Comparison of ENCODE assay signal across 11 mouse cellular contexts in genomic region chr11:102334973-102335700, GRCm38 (mm10). TPM values are rescaled to one million over a fixed set of nuclear protein-coding genes. Genes with fewer than 3 reads are reported as not detected.
DNase-seq lines count a peak whose midpoint lies in the region; ATAC-seq and TF ChIP-seq lines count a peak whose summit lies in the region.
"Had no signal": no experiment of that assay in that cellular context is flagged by ENCODE, and none has a peak within 500 bp of the region (broad histone marks: within the 10 kb centered on the region; RNA-seq: fewer than 3 reads in every experiment).

No protein-coding gene starts in this region.

- no peak overlapping the region for H3K4me2 ChIP-seq in neural tube, embryonic 13.5 days
- H3K4me2 ChIP-seq in kidney, embryonic 15.5 days = no peak overlapping the region
- no peak overlapping the region for H3K4me2 ChIP-seq in stomach, embryonic 15.5 days
- H3K4me2 ChIP-seq: embryonic facial prominence, embryonic 15.5 days; liver, embryonic 15.5 days had no signal

- peak; percentile 27 for DNase-seq in cerebellum, adult 11-12 months
- DNase-seq in neural tube, embryonic 10.5 days (ENCODE audit: extremely low spot score, low spot score) = no peak
- DNase-seq in layer of hippocampus, postnatal 25 days (ENCODE audit: extremely low spot score in 1 of 2, low spot score in 1 of 2) = no peak
- DNase-seq in left cerebral cortex, adult 2 months (ENCODE audit: extremely low spot score in 1 of 2, low spot score in 2 of 2) = no peak

- H3K4me3 ChIP-seq in neural tube, embryonic 13.5 days = no peak overlapping the region
- H3K4me3 ChIP-seq in kidney, embryonic 15.5 days (replicated peaks) = no peak overlapping the region
- H3K4me3 ChIP-seq in stomach, embryonic 15.5 days (replicated peaks) = no peak overlapping the region
- no peak overlapping the region for H3K4me3 ChIP-seq in left cerebral cortex, adult 2 months
- H3K4me3 ChIP-seq: embryonic facial prominence, embryonic 15.5 days; liver, embryonic 15.5 days had no signal

- 0 out of 2 replicates have a peak overlapping the region, but pooled peaks have one; percentile 38 for H3K27ac ChIP-seq in neural tube, embryonic 13.5 days (replicated peaks)
- 0 out of 2 replicates have a peak overlapping the region, but pooled peaks have one; percentile 24 for H3K27ac ChIP-seq in kidney, embryonic 15.5 days
- H3K27ac ChIP-seq in stomach, embryonic 15.5 days = 0 out of 2 replicates have a peak overlapping the region, but pooled peaks have one; percentile 31
- H3K27ac ChIP-seq in left cerebral cortex, adult 2 months = no peak overlapping the region
- H3K27ac ChIP-seq: embryonic facial prominence, embryonic 15.5 days; liver, embryonic 15.5 days had no signal

- no peaks in the 10 kb centered on the region for H3K27me3 ChIP-seq in neural tube, embryonic 13.5 days
- 0 out of 2 replicates have a peak, but pooled peaks cover 5% of the 10 kb centered on the region for H3K27me3 ChIP-seq in kidney, embryonic 15.5 days
- no peaks in the 10 kb centered on the region for H3K27me3 ChIP-seq in stomach, embryonic 15.5 days (replicated peaks)
- H3K27me3 ChIP-seq: embryonic facial prominence, embryonic 15.5 days had no signal

- intact Hi-C loops in left cerebral cortex, adult 2 months (cut with DNase I) = no loop called here

- ATAC-seq in cerebellum, adult (ENCODE audit: insufficient number of reproducible peaks, low FRiP score, low TSS enrichment) = no peak
- no peak for ATAC-seq in neural tube, embryonic 13.5 days (ENCODE audit: low read depth)
- ATAC-seq in kidney, embryonic 15.5 days (replicated peaks; ENCODE audit: low FRiP score) = no peak
- no peak for ATAC-seq in stomach, embryonic 15.5 days (ENCODE audit: insufficient read depth, low FRiP score, low read depth)

- no peak for TF ChIP-seq CTCF in left cerebral cortex, adult 2 months (IDR thresholded peaks at IDR 0.05)

- H3K4me1 ChIP-seq in neural tube, embryonic 13.5 days (replicated peaks) = peaks cover 7% of the 10 kb centered on the region
- no peaks in the 10 kb centered on the region for H3K4me1 ChIP-seq in kidney, embryonic 15.5 days
- H3K4me1 ChIP-seq in stomach, embryonic 15.5 days = peaks cover 7% of the 10 kb centered on the region; the same call in 1 of the 2 replicates
- H3K4me1 ChIP-seq: liver, embryonic 15.5 days had no signal

- H3K9ac ChIP-seq in neural tube, embryonic 13.5 days = no peak overlapping the region
- no peak overlapping the region for H3K9ac ChIP-seq in kidney, embryonic 15.5 days
- no peak overlapping the region for H3K9ac ChIP-seq in stomach, embryonic 15.5 days
- H3K9ac ChIP-seq: embryonic facial prominence, embryonic 15.5 days; liver, embryonic 15.5 days had no signal

- 36% methylated on average over 9 of the region's 9 CpGs for WGBS in neural tube, embryonic 13.5 days
- 33% methylated on average over 9 of the region's 9 CpGs for WGBS in kidney, embryonic 15.5 days
- WGBS in stomach, embryonic 15.5 days = 32% methylated on average over 9 of the region's 9 CpGs

- H3K36me3 ChIP-seq in neural tube, embryonic 13.5 days = no peaks in the 10 kb centered on the region
- H3K36me3 ChIP-seq in kidney, embryonic 15.5 days = no peaks in the 10 kb centered on the region
- H3K36me3 ChIP-seq in stomach, embryonic 15.5 days = no peaks in the 10 kb centered on the region
- H3K36me3 ChIP-seq: embryonic facial prominence, embryonic 15.5 days; liver, embryonic 15.5 days had no signal

- no peaks in the 10 kb centered on the region for H3K9me3 ChIP-seq in neural tube, embryonic 13.5 days
- no peaks in the 10 kb centered on the region for H3K9me3 ChIP-seq in kidney, embryonic 15.5 days (replicated peaks)
- no peaks in the 10 kb centered on the region for H3K9me3 ChIP-seq in stomach, embryonic 15.5 days
- H3K9me3 ChIP-seq: embryonic facial prominence, embryonic 15.5 days; liver, embryonic 15.5 days had no signal

RNA-seq across cellular contexts. Expression of gene Ubtf, which starts 15.6 kb away (rescaled TPM):
- 78.2 and 83.9 TPM in 2 replicates for polyA plus RNA-seq in neural tube, embryonic 13.5 days (2015; fragmentation: Nextera tagmentation; extraction: Ambion mirVana)
- polyA plus RNA-seq in kidney, embryonic 15.5 days (2015; fragmentation: Nextera tagmentation; extraction: Ambion mirVana) = 95.3 and 100 TPM in 2 replicates
- polyA plus RNA-seq in stomach, embryonic 15.5 days (2015; fragmentation: Nextera tagmentation; extraction: Ambion mirVana) = 82.7 and 83.0 TPM in 2 replicates
- total RNA-seq in layer of hippocampus, postnatal 25 days (2021) = 100 to 1,000 TPM; 123 to 134 TPM
- 100 to 1,000 TPM; 131 to 141 TPM for total RNA-seq in left cerebral cortex, adult 2 months (2021)

RNA-seq across cellular contexts. Expression of gene Slc4a1, which starts 30.9 kb away (rescaled TPM):
- polyA plus RNA-seq in neural tube, embryonic 13.5 days (2015; fragmentation: Nextera tagmentation; extraction: Ambion mirVana) = 4.2 and 4.9 TPM in 2 replicates
- polyA plus RNA-seq in kidney, embryonic 15.5 days (2015; fragmentation: Nextera tagmentation; extraction: Ambion mirVana) = 12.8 and 20.2 TPM in 2 replicates
- 31.8 and 68.8 TPM in 2 replicates for polyA plus RNA-seq in stomach, embryonic 15.5 days (2015; fragmentation: Nextera tagmentation; extraction: Ambion mirVana)
- under 1 TPM; 0.31 to 0.81 TPM for total RNA-seq in layer of hippocampus, postnatal 25 days (2021)
- under 1 TPM; 0.16 to 0.43 TPM for total RNA-seq in left cerebral cortex, adult 2 months (2021)
- polyA plus RNA-seq: testis, adult 2 months had no signal

RNA-seq across cellular contexts. Expression of gene Atxn7l3, which starts 38.7 kb away (rescaled TPM):
- 26.7 and 30.6 TPM in 2 replicates for polyA plus RNA-seq in neural tube, embryonic 13.5 days (2015; fragmentation: Nextera tagmentation; extraction: Ambion mirVana)
- 12.3 and 14.0 TPM in 2 replicates for polyA plus RNA-seq in kidney, embryonic 15.5 days (2015; fragmentation: Nextera tagmentation; extraction: Ambion mirVana)
- polyA plus RNA-seq in stomach, embryonic 15.5 days (2015; fragmentation: Nextera tagmentation; extraction: Ambion mirVana) = 14.5 and 14.8 TPM in 2 replicates
- total RNA-seq in layer of hippocampus, postnatal 25 days (2021) = 100 to 1,000 TPM; 166 to 174 TPM
- total RNA-seq in left cerebral cortex, adult 2 months (2021) = 100 to 1,000 TPM; 236 to 242 TPM

RNA-seq across cellular contexts. Expression of gene Tmub2, which starts 50.4 kb away (rescaled TPM):
- 79.6 and 81.4 TPM in 2 replicates for polyA plus RNA-seq in neural tube, embryonic 13.5 days (2015; fragmentation: Nextera tagmentation; extraction: Ambion mirVana)
- polyA plus RNA-seq in kidney, embryonic 15.5 days (2015; fragmentation: Nextera tagmentation; extraction: Ambion mirVana) = 48.9 and 57.9 TPM in 2 replicates
- polyA plus RNA-seq in stomach, embryonic 15.5 days (2015; fragmentation: Nextera tagmentation; extraction: Ambion mirVana) = 47.8 and 51.9 TPM in 2 replicates
- 10 to 100 TPM; 64.7 to 71.7 TPM for total RNA-seq in layer of hippocampus, postnatal 25 days (2021)
- total RNA-seq in left cerebral cortex, adult 2 months (2021) = 10 to 100 TPM; 66.6 to 74.4 TPM

RNA-seq across cellular contexts. Expression of gene Rundc3a, which starts 58.1 kb away (rescaled TPM):
- 156 and 161 TPM in 2 replicates for polyA plus RNA-seq in neural tube, embryonic 13.5 days (2015; fragmentation: Nextera tagmentation; extraction: Ambion mirVana)
- polyA plus RNA-seq in kidney, embryonic 15.5 days (2015; fragmentation: Nextera tagmentation; extraction: Ambion mirVana) = 2.5 and 4.9 TPM in 2 replicates
- polyA plus RNA-seq in stomach, embryonic 15.5 days (2015; fragmentation: Nextera tagmentation; extraction: Ambion mirVana) = 8.8 and 9.2 TPM in 2 replicates
- total RNA-seq in layer of hippocampus, postnatal 25 days (2021) = 100 to 1,000 TPM; 442 to 490 TPM
- total RNA-seq in left cerebral cortex, adult 2 months (2021) = 100 to 1,000 TPM; 505 to 522 TPM
